Mouse (Mus musculus): ENCODE results near the gene Pcsk6. TPM values are rescaled to one million over a fixed set of nuclear protein-coding genes. Genes with fewer than 3 reads are reported as not detected.

Gene Pcsk6
- total and polyA plus RNA-seq, 3 experiments: 0.01 TPM; not detected in 2

- no peak for DNase-seq (ENCODE audit: low read depth, low spot score)
- no peaks in the 10 kb centered on the region for H3K4me1 ChIP-seq (ENCODE audit: control insufficient read depth in 1 of 2, insufficient read depth in 2 of 2, low read length in 2 of 2)
- H3K79me2 ChIP-seq (ENCODE audit: control insufficient read depth, insufficient read depth, low read length, poor library complexity): no peaks in the 10 kb centered on the region
- no peaks in the 10 kb centered on the region for H3K36me3 ChIP-seq (ENCODE audit: control insufficient read depth in 1 of 2, insufficient read depth in 2 of 2, low read length in 2 of 2)
- H3K9me3 ChIP-seq (replicated peaks; ENCODE audit: insufficient read depth, low read length): no peaks in the 10 kb centered on the region
- H3K9ac ChIP-seq (ENCODE audit: control insufficient read depth, low read depth, low read length, poor library complexity, severe bottlenecking): no peak overlapping the region
- H3K27me3 ChIP-seq (ENCODE audit: control insufficient read depth in 1 of 2, insufficient read depth in 2 of 2, low read length in 2 of 2): no peaks in the 10 kb centered on the region
- H3K27ac ChIP-seq (ENCODE audit: control insufficient read depth, low read depth, low read length): no peak overlapping the region
- no peak overlapping the region for H3K4me3 ChIP-seq (ENCODE audit: control insufficient read depth in 1 of 2, insufficient read depth in 1 of 2, low read depth in 2 of 2, low read length in 2 of 2)
- TF ChIP-seq POLR2AphosphoS2 (IDR thresholded peaks at IDR 0.05; ENCODE audit: low read length): no peak
- no peak for TF ChIP-seq GABPA (IDR thresholded peaks at IDR 0.05; ENCODE audit: low read depth, low read length)
- TF ChIP-seq HCFC1 (IDR thresholded peaks at IDR 0.05; ENCODE audit: low read depth, low read length): no peak
- TF ChIP-seq USF1 (IDR thresholded peaks at IDR 0.05; ENCODE audit: low read depth, low read length): no peak
- TF ChIP-seq POLR2A (IDR thresholded peaks at IDR 0.05; ENCODE audit: control insufficient read depth in 1 of 2, insufficient read depth in 1 of 2, low read depth in 1 of 2, low read length in 2 of 2, poor library complexity in 1 of 2): no peak
- no peak for TF ChIP-seq ETS1 (IDR thresholded peaks at IDR 0.05; ENCODE audit: low read depth, low read length)
Observed at GRCm38 (mm10) chr7:65891831-65892230, 30.3 kb downstream of the Pcsk6 start.

GRCm38 (mm10) chr7:65892264-65892828 is 30.8 kb downstream of the Pcsk6 start:
- Histone ChIP-seq H3K4me3 (ENCODE audit: control insufficient read depth in 1 of 2, insufficient read depth in 1 of 2, low read depth in 2 of 2, low read length in 2 of 2) (no peak overlapping the region), H3K79me2 (ENCODE audit: control insufficient read depth, insufficient read depth, low read length, poor library complexity) (no peaks in the 10 kb centered on the region), H3K27ac (ENCODE audit: control insufficient read depth, low read depth, low read length) (no peak overlapping the region), H3K9me3 (replicated peaks; ENCODE audit: insufficient read depth, low read length) (no peaks in the 10 kb centered on the region), H3K27me3 (ENCODE audit: control insufficient read depth in 1 of 2, insufficient read depth in 2 of 2, low read length in 2 of 2) (no peaks in the 10 kb centered on the region), H3K36me3 (ENCODE audit: control insufficient read depth in 1 of 2, insufficient read depth in 2 of 2, low read length in 2 of 2) (no peaks in the 10 kb centered on the region), H3K9ac (ENCODE audit: control insufficient read depth, low read depth, low read length, poor library complexity, severe bottlenecking) (no peak overlapping the region), H3K4me1 (ENCODE audit: control insufficient read depth in 1 of 2, insufficient read depth in 2 of 2, low read length in 2 of 2) (no peaks in the 10 kb centered on the region)
- DNase-seq (ENCODE audit: low read depth, low spot score): no peak
- TF ChIP-seq MAZ (IDR thresholded peaks at IDR 0.05; ENCODE audit: low read depth, low read length): no peak
- no peak for TF ChIP-seq EP300 (IDR thresholded peaks at IDR 0.05; ENCODE audit: low read depth in 1 of 2, low read length in 2 of 2)
- TF ChIP-seq NELFE (IDR thresholded peaks at IDR 0.05; ENCODE audit: low read depth, low read length): no peak
- TF ChIP-seq GABPA (IDR thresholded peaks at IDR 0.05; ENCODE audit: low read depth, low read length): no peak
- TF ChIP-seq ZNF384 (IDR thresholded peaks at IDR 0.05; ENCODE audit: low read depth, low read length): no peak
- TF ChIP-seq KAT2A (conservative IDR thresholded peaks at IDR 0.05; ENCODE audit: low read depth, low read length): no peak
- TF ChIP-seq NRF1 (IDR thresholded peaks at IDR 0.05; ENCODE audit: insufficient read depth, low read depth, low read length, poor library complexity, severe bottlenecking): no peak
- no peak for TF ChIP-seq POLR2AphosphoS2 (IDR thresholded peaks at IDR 0.05; ENCODE audit: low read length)
- no peak for TF ChIP-seq MXI1 (IDR thresholded peaks at IDR 0.05; ENCODE audit: low read depth, low read length)
- TF ChIP-seq JUND (IDR thresholded peaks at IDR 0.05; ENCODE audit: low read depth, low read length): no peak

GRCm38 (mm10) chr7:65893546-65893945 is 32.0 kb downstream of the Pcsk6 start:
- no peak for TF ChIP-seq MYC (IDR thresholded peaks at IDR 0.05; ENCODE audit: low read depth, low read length)
- no peak for TF ChIP-seq USF1 (IDR thresholded peaks at IDR 0.05; ENCODE audit: low read depth, low read length)
- TF ChIP-seq MXI1 (IDR thresholded peaks at IDR 0.05; ENCODE audit: low read depth, low read length): no peak
- TF ChIP-seq ELF1 (IDR thresholded peaks at IDR 0.05; ENCODE audit: low read depth, low read length): no peak
- TF ChIP-seq JUND (IDR thresholded peaks at IDR 0.05; ENCODE audit: low read depth, low read length): no peak
- Histone ChIP-seq H3K4me3 (ENCODE audit: control insufficient read depth in 1 of 2, insufficient read depth in 1 of 2, low read depth in 2 of 2, low read length in 2 of 2) (no peak overlapping the region), H3K9ac (ENCODE audit: control insufficient read depth, low read depth, low read length, poor library complexity, severe bottlenecking) (no peak overlapping the region), H3K4me1 (ENCODE audit: control insufficient read depth in 1 of 2, insufficient read depth in 2 of 2, low read length in 2 of 2) (no peaks in the 10 kb centered on the region), H3K27me3 (ENCODE audit: control insufficient read depth in 1 of 2, insufficient read depth in 2 of 2, low read length in 2 of 2) (no peaks in the 10 kb centered on the region; a peak in 1 of 4 replicates), H3K36me3 (ENCODE audit: control insufficient read depth in 1 of 2, insufficient read depth in 2 of 2, low read length in 2 of 2) (no peaks in the 10 kb centered on the region), H3K27ac (ENCODE audit: control insufficient read depth, low read depth, low read length) (no peak overlapping the region), H3K9me3 (replicated peaks; ENCODE audit: insufficient read depth, low read length) (no peaks in the 10 kb centered on the region), H3K79me2 (ENCODE audit: control insufficient read depth, insufficient read depth, low read length, poor library complexity) (no peaks in the 10 kb centered on the region)
- DNase-seq (ENCODE audit: low read depth, low spot score): no peak
